Mouse (Mus musculus): ENCODE results near the gene Ociad2. TPM values are rescaled to one million over a fixed set of nuclear protein-coding genes. Genes with fewer than 3 reads are reported as not detected.

Ociad2 gene
- polyA plus RNA-seq (2015; fragmentation: Nextera tagmentation; extraction: Ambion mirVana), result 6.2 and 7.4 TPM in 2 replicates

- 65% methylated on average over 8 of the region's 8 CpGs for WGBS (ENCODE audit: insufficient replicate concordance)
- no peak for ATAC-seq (ENCODE audit: low read depth)
- Histone ChIP-seq H3K9me3 (replicated peaks; ENCODE audit: control insufficient read depth, low read length) (no peaks in the 10 kb centered on the region), H3K4me3 (ENCODE audit: low read depth, low read length) (no peak within 1 kb of the TSS), H3K36me3 (ENCODE audit: control insufficient read depth, insufficient read depth) (no peaks in the 10 kb centered on the region), H3K27me3 (ENCODE audit: control insufficient read depth, insufficient read depth, low read depth, low read length) (peaks cover 15% of the 10 kb centered on the region), H3K9ac (ENCODE audit: low read depth, low read length) (no peak within 1 kb of the TSS), H3K4me2 (ENCODE audit: low read depth, low read length) (no peak within 1 kb of the TSS), H3K4me1 (ENCODE audit: control insufficient read depth, low read depth, low read length) (no peaks in the 10 kb centered on the region; the same call in none of the 2 replicates), H3K27ac (ENCODE audit: low read length) (no peak within 1 kb of the TSS)
Observed at GRCm38 (mm10) chr5:73340723-73341235, at the start of gene Ociad2. Gene Ociad2 (minus strand): TSS chr5:73341028.

- Histone ChIP-seq H3K4me3 (ENCODE audit: low read depth, low read length) (no peak overlapping the region), H3K9ac (ENCODE audit: low read depth, low read length) (no peak overlapping the region), H3K27ac (ENCODE audit: low read length) (no peak overlapping the region), H3K4me2 (ENCODE audit: low read depth, low read length) (no peak overlapping the region), H3K9me3 (replicated peaks; ENCODE audit: control insufficient read depth, low read length) (no peaks in the 10 kb centered on the region), H3K27me3 (ENCODE audit: control insufficient read depth, insufficient read depth, low read depth, low read length) (peaks cover 3% of the 10 kb centered on the region; the same call in 1 of the 2 replicates), H3K4me1 (ENCODE audit: control insufficient read depth, low read depth, low read length) (no peaks in the 10 kb centered on the region; the same call in 1 of the 2 replicates), H3K36me3 (ENCODE audit: control insufficient read depth, insufficient read depth) (no peaks in the 10 kb centered on the region)
- 68% methylated on average over 4 of the region's 4 CpGs for WGBS (ENCODE audit: insufficient replicate concordance)
- no peak for ATAC-seq (ENCODE audit: low read depth)
Observed at GRCm38 (mm10) chr5:73383647-73383970, 42.8 kb upstream of the Ociad2 start.

- no peak overlapping the region for H3K9ac ChIP-seq (ENCODE audit: low read depth, low read length)
- H3K9me3 ChIP-seq (replicated peaks; ENCODE audit: control insufficient read depth, low read length), result no peaks in the 10 kb centered on the region
- H3K27ac ChIP-seq (ENCODE audit: low read length), result no peak overlapping the region
- no peak overlapping the region for H3K4me3 ChIP-seq (ENCODE audit: low read depth, low read length)
- ATAC-seq (ENCODE audit: low read depth), result no peak
- peaks cover 3% of the 10 kb centered on the region; the same call in 1 of the 2 replicates for H3K27me3 ChIP-seq (ENCODE audit: control insufficient read depth, insufficient read depth, low read depth, low read length)
- no peaks in the 10 kb centered on the region for H3K36me3 ChIP-seq (ENCODE audit: control insufficient read depth, insufficient read depth)
- H3K4me1 ChIP-seq (ENCODE audit: control insufficient read depth, low read depth, low read length), result no peaks in the 10 kb centered on the region; the same call in 1 of the 2 replicates
- no peak overlapping the region for H3K4me2 ChIP-seq (ENCODE audit: low read depth, low read length)
- 26% methylated on average over 3 of the region's 3 CpGs for WGBS (ENCODE audit: insufficient replicate concordance)
Observed at GRCm38 (mm10) chr5:73382737-73383646, 42.2 kb upstream of the Ociad2 start.

- no peaks in the 10 kb centered on the region for H3K36me3 ChIP-seq (ENCODE audit: control insufficient read depth, insufficient read depth)
- H3K27ac ChIP-seq (ENCODE audit: low read length), result no peak overlapping the region
- 0 out of 2 replicates have a peak, but pooled peaks have one; percentile 14 for ATAC-seq (ENCODE audit: low read depth)
- no peaks in the 10 kb centered on the region; the same call in 1 of the 2 replicates for H3K4me1 ChIP-seq (ENCODE audit: control insufficient read depth, low read depth, low read length)
- no peak overlapping the region for H3K4me3 ChIP-seq (ENCODE audit: low read depth, low read length)
- no peaks in the 10 kb centered on the region for H3K9me3 ChIP-seq (replicated peaks; ENCODE audit: control insufficient read depth, low read length)
- peaks cover 3% of the 10 kb centered on the region; the same call in 1 of the 2 replicates for H3K27me3 ChIP-seq (ENCODE audit: control insufficient read depth, insufficient read depth, low read depth, low read length)
- no peak overlapping the region for H3K9ac ChIP-seq (ENCODE audit: low read depth, low read length)
- 65% methylated on average over 9 of the region's 9 CpGs for WGBS (ENCODE audit: insufficient replicate concordance)
- H3K4me2 ChIP-seq (ENCODE audit: low read depth, low read length), result no peak overlapping the region
Observed at GRCm38 (mm10) chr5:73381976-73382540, 41.2 kb upstream of the Ociad2 start.

GRCm38 (mm10) chr5:73381510-73381909 is 40.7 kb upstream of the Ociad2 start:
- H3K9ac ChIP-seq (ENCODE audit: low read depth, low read length), result no peak overlapping the region
- ATAC-seq (ENCODE audit: low read depth), result peak; percentile 36; the same call in 1 of the 2 replicates
- no peak overlapping the region for H3K27ac ChIP-seq (ENCODE audit: low read length)
- no peaks in the 10 kb centered on the region; the same call in 1 of the 2 replicates for H3K4me1 ChIP-seq (ENCODE audit: control insufficient read depth, low read depth, low read length)
- peaks cover 3% of the 10 kb centered on the region; the same call in 1 of the 2 replicates for H3K27me3 ChIP-seq (ENCODE audit: control insufficient read depth, insufficient read depth, low read depth, low read length)
- no peak overlapping the region for H3K4me2 ChIP-seq (ENCODE audit: low read depth, low read length)
- H3K9me3 ChIP-seq (replicated peaks; ENCODE audit: control insufficient read depth, low read length), result no peaks in the 10 kb centered on the region
- WGBS (ENCODE audit: insufficient replicate concordance), result 63% methylated on average over 7 of the region's 7 CpGs
- no peaks in the 10 kb centered on the region for H3K36me3 ChIP-seq (ENCODE audit: control insufficient read depth, insufficient read depth)
- no peak overlapping the region for H3K4me3 ChIP-seq (ENCODE audit: low read depth, low read length)

- Histone ChIP-seq H3K4me1 (ENCODE audit: control insufficient read depth, low read depth, low read length) (no peaks in the 10 kb centered on the region; the same call in 1 of the 2 replicates), H3K36me3 (ENCODE audit: control insufficient read depth, insufficient read depth) (no peaks in the 10 kb centered on the region), H3K27me3 (ENCODE audit: control insufficient read depth, insufficient read depth, low read depth, low read length) (peaks cover 3% of the 10 kb centered on the region; the same call in 1 of the 2 replicates), H3K27ac (ENCODE audit: low read length) (no peak overlapping the region), H3K9ac (ENCODE audit: low read depth, low read length) (no peak overlapping the region), H3K9me3 (replicated peaks; ENCODE audit: control insufficient read depth, low read length) (no peaks in the 10 kb centered on the region), H3K4me2 (ENCODE audit: low read depth, low read length) (no peak overlapping the region), H3K4me3 (ENCODE audit: low read depth, low read length) (no peak overlapping the region)
- WGBS (ENCODE audit: insufficient replicate concordance), result 55% methylated on average over 8 of the region's 8 CpGs
- no peak for ATAC-seq (ENCODE audit: low read depth)
Observed at GRCm38 (mm10) chr5:73380829-73381228, 40.0 kb upstream of the Ociad2 start.

- Histone ChIP-seq H3K27ac (ENCODE audit: low read length) (no peak overlapping the region), H3K9me3 (replicated peaks; ENCODE audit: control insufficient read depth, low read length) (no peaks in the 10 kb centered on the region), H3K9ac (ENCODE audit: low read depth, low read length) (no peak overlapping the region), H3K36me3 (ENCODE audit: control insufficient read depth, insufficient read depth) (no peaks in the 10 kb centered on the region), H3K4me1 (ENCODE audit: control insufficient read depth, low read depth, low read length) (no peaks in the 10 kb centered on the region; the same call in 1 of the 2 replicates), H3K27me3 (ENCODE audit: control insufficient read depth, insufficient read depth, low read depth, low read length) (peaks cover 3% of the 10 kb centered on the region; the same call in 1 of the 2 replicates), H3K4me3 (ENCODE audit: low read depth, low read length) (no peak overlapping the region), H3K4me2 (ENCODE audit: low read depth, low read length) (no peak overlapping the region)
- 26% methylated on average over 3 of the region's 3 CpGs for WGBS (ENCODE audit: insufficient replicate concordance)
- peak; percentile 73 for ATAC-seq (ENCODE audit: low read depth)
Observed at GRCm38 (mm10) chr5:73379908-73380307, 39.1 kb upstream of the Ociad2 start.

- WGBS (ENCODE audit: insufficient replicate concordance), result 67% methylated on average over 7 of the region's 7 CpGs
- H3K9ac ChIP-seq (ENCODE audit: low read depth, low read length), result no peak overlapping the region
- no peak overlapping the region for H3K27ac ChIP-seq (ENCODE audit: low read length)
- H3K4me1 ChIP-seq (ENCODE audit: control insufficient read depth, low read depth, low read length), result no peaks in the 10 kb centered on the region
- H3K27me3 ChIP-seq (ENCODE audit: control insufficient read depth, insufficient read depth, low read depth, low read length), result peaks cover 3% of the 10 kb centered on the region; the same call in 1 of the 2 replicates
- H3K4me2 ChIP-seq (ENCODE audit: low read depth, low read length), result no peak overlapping the region
- no peaks in the 10 kb centered on the region for H3K9me3 ChIP-seq (replicated peaks; ENCODE audit: control insufficient read depth, low read length)
- no peaks in the 10 kb centered on the region for H3K36me3 ChIP-seq (ENCODE audit: control insufficient read depth, insufficient read depth)
- no peak overlapping the region for H3K4me3 ChIP-seq (ENCODE audit: low read depth, low read length)
- ATAC-seq (ENCODE audit: low read depth), result no peak
Observed at GRCm38 (mm10) chr5:73376491-73376890, 35.7 kb upstream of the Ociad2 start.
